Mouse (Mus musculus) lung, postnatal 10 days (tissue): Measurements from ENCODE around the gene Erc1.
A peak's percentile ranks its signal among the peaks of the same experiment; 100 is the strongest.

Experiments
- DNase-seq: peaks from one replicate; pipeline ENCODE4 v3.0.0; 2021

Erc1 gene

GRCm38 (mm10) chr6:119796911-119797486 lies 51.0 kb downstream of the Erc1 start:
- no peak for DNase-seq

GRCm38 (mm10) chr6:119796291-119796690 lies 51.7 kb downstream of the Erc1 start:
- no peak for DNase-seq

- DNase-seq: peak; percentile 75
Measured at GRCm38 (mm10) chr6:119792562-119792961, 55.4 kb downstream of the Erc1 start.

- no peak for DNase-seq
Measured at GRCm38 (mm10) chr6:119782416-119782815, 65.6 kb downstream of the Erc1 start.

- no peak for DNase-seq
Measured at GRCm38 (mm10) chr6:119781109-119781508, 66.9 kb downstream of the Erc1 start.

- DNase-seq: no peak
Measured at GRCm38 (mm10) chr6:119768778-119769177, 79.2 kb downstream of the Erc1 start.

GRCm38 (mm10) chr6:119764355-119764754 lies 83.6 kb downstream of the Erc1 start:
- no peak for DNase-seq

- no peak for DNase-seq
Measured at GRCm38 (mm10) chr6:119759866-119760265, 88.1 kb downstream of the Erc1 start.

GRCm38 (mm10) chr6:119758490-119758889 lies 89.5 kb downstream of the Erc1 start:
- no peak for DNase-seq

- no peak for DNase-seq
Measured at GRCm38 (mm10) chr6:119757796-119758195, 90.2 kb downstream of the Erc1 start.

- DNase-seq: no peak
Measured at GRCm38 (mm10) chr6:119755866-119756265, 92.1 kb downstream of the Erc1 start.

- DNase-seq: no peak
Measured at GRCm38 (mm10) chr6:119749093-119749635, 98.8 kb downstream of the Erc1 start.

GRCm38 (mm10) chr6:119741861-119742260 lies 106.1 kb downstream of the Erc1 start:
- no peak for DNase-seq

GRCm38 (mm10) chr6:119740541-119740940 lies 107.4 kb downstream of the Erc1 start:
- DNase-seq: no peak

GRCm38 (mm10) chr6:119738638-119739375 lies 109.2 kb downstream of the Erc1 start:
- no peak for DNase-seq

GRCm38 (mm10) chr6:119737716-119738115 lies 110.3 kb downstream of the Erc1 start:
- DNase-seq: no peak

- DNase-seq: no peak
Measured at GRCm38 (mm10) chr6:119735937-119736336, 112.0 kb downstream of the Erc1 start.

GRCm38 (mm10) chr6:119731155-119731554 lies 116.8 kb downstream of the Erc1 start:
- DNase-seq: no peak

GRCm38 (mm10) chr6:119715234-119715633 lies 132.7 kb downstream of the Erc1 start:
- DNase-seq: no peak

GRCm38 (mm10) chr6:119713961-119714360 lies 134.0 kb downstream of the Erc1 start:
- DNase-seq: peak; percentile 19

GRCm38 (mm10) chr6:119712486-119712885 lies 135.5 kb downstream of the Erc1 start:
- no peak for DNase-seq

GRCm38 (mm10) chr6:119711649-119712305 lies 136.2 kb downstream of the Erc1 start:
- no peak for DNase-seq

GRCm38 (mm10) chr6:119709552-119709951 lies 138.4 kb downstream of the Erc1 start:
- peak; percentile 21 for DNase-seq

GRCm38 (mm10) chr6:119707911-119708310 lies 140.1 kb downstream of the Erc1 start:
- DNase-seq: no peak
